Mouse (Mus musculus) hindbrain, embryonic 11.5 days (tissue): ENCODE results near the gene Nol3. TPM values are rescaled to one million over a fixed set of nuclear protein-coding genes. Genes with fewer than 3 reads are reported as not detected.
"Not testable (repeated sequence)": the region's sequence is repeated elsewhere in the genome, so short reads cannot be mapped to it uniquely, and the experiment has no call there.

ENCODE experiments used
- ATAC-seq: fragments of 200-750 bp; cut with Nextera tagmentation; 2 replicates; pipeline ENCODE4 v1.8.0; 2017; ENCODE audit warnings: mild to moderate bottlenecking, moderate TSS enrichment, moderate library complexity; ENCODE audit not compliant: low FRiP score
- DNase-seq: peaks from one replicate; pipeline ENCODE4 v3.0.0-alpha.2; 2015; ENCODE audit warnings: low spot score
- H3K27ac ChIP-seq: fragments of 300-500 bp; sonication (generic); 2 replicates; pipeline ENCODE4 v1.5.1; 2014; ENCODE audit warnings: mild to moderate bottlenecking, low read depth, low read length
- H3K27me3 ChIP-seq: fragments of 300-500 bp; sonication (generic); 2 replicates; pipeline ENCODE4 v1.6.1; 2014; ENCODE audit warnings: mild to moderate bottlenecking, low read length, moderate library complexity, mixed read lengths; ENCODE audit not compliant: control insufficient read depth, insufficient read depth
- H3K36me3 ChIP-seq: fragments of 300-500 bp; sonication (generic); 2 replicates; pipeline ENCODE4 v1.6.1; 2014; ENCODE audit warnings: mild to moderate bottlenecking, low read length, moderate library complexity, mixed read lengths; ENCODE audit not compliant: control insufficient read depth, insufficient read depth
- H3K4me1 ChIP-seq: fragments of 300-500 bp; sonication (generic); replicated peaks from 2 replicates; pipeline ENCODE4 v1.6.1; 2014; ENCODE audit warnings: low read length, mixed read lengths; ENCODE audit not compliant: control insufficient read depth, insufficient read depth
- H3K4me2 ChIP-seq: fragments of 300-500 bp; sonication (generic); replicated peaks from 2 replicates; pipeline ENCODE4 v1.6.1; 2014; ENCODE audit warnings: mild to moderate bottlenecking, low read depth, low read length
- H3K4me3 ChIP-seq: fragments of 300-500 bp; sonication (generic); 2 replicates; pipeline ENCODE4 v1.5.1; 2014; ENCODE audit warnings: low read depth, low read length
- H3K9ac ChIP-seq: fragments of 300-500 bp; sonication (generic); 2 replicates; pipeline ENCODE4 v1.6.1; 2014; ENCODE audit warnings: low read depth, low read length
- H3K9me3 ChIP-seq: fragments of 300-500 bp; sonication (generic); 2 replicates; pipeline ENCODE4 v1.6.1; 2016; ENCODE audit warnings: low read length; ENCODE audit not compliant: control insufficient read depth
- WGBS: fragments of 180-500 bp; shearing (Covaris S2); extraction: QIAGEN DNeasy Blood & Tissue Kit; methylation state at CpG from one replicate; pipeline ENCODE4 v1.1.7; 2014; 5-methylcytosine and 5-hydroxymethylcytosine counted together
- polyA plus RNA-seq: library from polyadenylated mRNA; unstranded; fragments of >200 nt; fragmentation: Nextera tagmentation; extraction: Ambion mirVana; gene quantifications from 2 replicates; pipeline ENCODE4 v1.2.1, GENCODE M21; 2014

Nol3 gene
- polyA plus RNA-seq, 1 experiment from 2014 or later: 2.7 TPM

GRCm38 (mm10) chr8:105290554-105291314 is 14.8 kb downstream of the Nol3 start:
- WGBS: 4% methylated on average over 31 of the region's 31 CpGs
- Histone ChIP-seq H3K4me3 (peak overlapping the region; percentile 51), H3K4me2 (peak overlapping the region; percentile 72), H3K27me3 (peaks cover 11% of the 10 kb centered on the region), H3K9me3 (no peaks in the 10 kb centered on the region), H3K9ac (peak overlapping the region; percentile 23; the same call in 1 of the 2 replicates), H3K36me3 (no peaks in the 10 kb centered on the region), H3K27ac (no peak overlapping the region), H3K4me1 (peaks cover 16% of the 10 kb centered on the region; the same call in 1 of the 2 replicates)
- DNase-seq (peak; percentile 95), ATAC-seq (no peak)

- H3K4me3 ChIP-seq, ATAC-seq, H3K36me3 ChIP-seq, DNase-seq, H3K4me2 ChIP-seq, H3K9ac ChIP-seq, H3K9me3 ChIP-seq, H3K27ac ChIP-seq: not testable (repeated sequence)
- 88% methylated on average over 8 of the region's 8 CpGs for WGBS
- Histone ChIP-seq H3K27me3 (peaks cover 11% of the 10 kb centered on the region), H3K4me1 (peaks cover 16% of the 10 kb centered on the region; the same call in 1 of the 2 replicates)
Measured at GRCm38 (mm10) chr8:105291364-105291763, 15.4 kb downstream of the Nol3 start.

DNA sequence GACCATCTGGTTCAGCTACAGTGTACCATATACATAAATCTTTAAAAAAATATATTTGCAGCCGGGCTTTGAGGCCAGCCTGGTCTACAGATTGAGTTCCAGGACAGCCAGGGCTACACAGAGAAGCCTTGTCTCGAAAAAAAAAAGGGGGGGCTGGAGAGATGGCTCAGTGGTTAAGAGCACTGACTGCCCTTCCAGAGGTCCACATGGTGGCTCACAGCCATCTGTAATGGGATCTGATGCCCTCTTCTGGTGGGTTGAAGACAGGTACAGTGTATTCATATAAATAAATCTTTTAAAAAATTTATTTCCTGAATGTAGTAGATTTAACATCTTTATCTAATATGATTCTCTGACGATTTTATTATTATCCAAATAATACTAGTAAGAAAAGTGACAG is 15.9 kb downstream of the Nol3 start:
- Histone ChIP-seq H3K4me1 (peaks cover 16% of the 10 kb centered on the region; the same call in 1 of the 2 replicates), H3K27me3 (peaks cover 11% of the 10 kb centered on the region)
- DNase-seq, H3K9ac ChIP-seq, ATAC-seq, H3K9me3 ChIP-seq, H3K27ac ChIP-seq, H3K4me3 ChIP-seq, H3K36me3 ChIP-seq, H3K4me2 ChIP-seq: not testable (repeated sequence)
- 74% methylated on average over 3 of the region's 3 CpGs for WGBS

- WGBS: 91% methylated on average over 7 of the region's 7 CpGs
- ATAC-seq (no peak), DNase-seq (no peak)
- Histone ChIP-seq H3K27ac (no peak overlapping the region), H3K9ac (no peak overlapping the region), H3K4me3 (no peak overlapping the region), H3K9me3 (no peaks in the 10 kb centered on the region), H3K4me2 (no peak overlapping the region), H3K4me1 (peaks cover 16% of the 10 kb centered on the region; the same call in 1 of the 2 replicates), H3K27me3 (peaks cover 11% of the 10 kb centered on the region), H3K36me3 (no peaks in the 10 kb centered on the region)
Measured at GRCm38 (mm10) chr8:105292471-105292870, 16.5 kb downstream of the Nol3 start.

DNA sequence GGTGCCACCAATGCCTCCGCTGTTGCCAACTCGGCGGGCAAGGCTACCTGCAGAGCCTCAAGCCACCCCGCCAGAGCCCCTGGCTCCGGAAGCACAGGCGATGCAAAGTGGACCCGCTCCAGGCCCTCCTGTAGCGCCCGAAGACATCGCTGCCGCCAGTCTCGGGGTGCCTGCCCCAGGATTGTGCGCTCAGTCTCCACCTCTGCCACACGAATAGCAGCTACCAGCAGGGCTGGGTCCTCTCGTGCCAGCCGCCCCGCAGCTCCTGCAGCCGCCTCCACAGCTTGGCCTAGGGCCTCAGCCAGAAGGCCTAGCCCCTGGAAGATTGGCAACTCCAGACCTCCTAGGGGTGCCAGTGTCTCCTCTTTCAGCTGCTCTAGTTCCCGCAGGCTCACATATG is 17.5 kb downstream of the Nol3 start:
- WGBS: 72% methylated on average over 19 of the region's 19 CpGs
- no peaks in the 10 kb centered on the region for H3K9me3 ChIP-seq
- DNase-seq (no peak), ATAC-seq (no peak)
- no peak overlapping the region for H3K4me2 ChIP-seq
- peaks cover 11% of the 10 kb centered on the region for H3K27me3 ChIP-seq
- no peak overlapping the region for H3K4me3 ChIP-seq
- H3K27ac ChIP-seq: no peak overlapping the region
- no peaks in the 10 kb centered on the region for H3K36me3 ChIP-seq
- H3K9ac ChIP-seq: no peak overlapping the region
- H3K4me1 ChIP-seq: peaks cover 14% of the 10 kb centered on the region; the same call in 1 of the 2 replicates

DNA sequence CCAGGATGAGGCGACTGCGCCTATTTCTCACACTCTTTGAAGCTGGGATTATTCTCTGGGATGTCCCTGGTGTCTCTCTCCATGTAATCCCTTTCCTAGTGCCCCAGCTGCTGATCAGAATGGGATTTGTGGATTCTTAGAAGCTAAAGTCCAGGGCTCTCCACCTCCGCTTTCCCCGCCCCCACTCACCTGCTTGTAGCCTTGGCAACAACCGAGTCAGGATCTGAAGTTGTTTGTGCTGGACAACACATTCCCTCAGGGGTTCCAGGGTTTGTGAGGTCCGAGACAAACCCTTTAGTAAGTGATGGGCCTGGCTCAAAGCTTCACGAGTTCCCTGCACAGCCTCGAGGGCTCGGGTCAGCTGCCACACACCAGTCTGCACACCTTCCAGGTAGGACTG is 18.8 kb downstream of the Nol3 start:
- Histone ChIP-seq H3K27me3 (peaks cover 11% of the 10 kb centered on the region), H3K27ac (no peak overlapping the region), H3K9me3 (no peaks in the 10 kb centered on the region), H3K36me3 (peaks cover 2% of the 10 kb centered on the region; the same call in 1 of the 2 replicates), H3K4me3 (no peak overlapping the region), H3K4me1 (peaks cover 13% of the 10 kb centered on the region; the same call in 1 of the 2 replicates), H3K4me2 (no peak overlapping the region), H3K9ac (no peak overlapping the region)
- ATAC-seq (no peak), DNase-seq (no peak)
- WGBS: 71% methylated on average over 9 of the region's 9 CpGs

GRCm38 (mm10) chr8:105295256-105295655 is 19.3 kb downstream of the Nol3 start:
- Histone ChIP-seq H3K4me1 (peaks cover 10% of the 10 kb centered on the region; the same call in 1 of the 2 replicates), H3K4me2 (no peak overlapping the region), H3K9me3 (no peaks in the 10 kb centered on the region), H3K27ac (no peak overlapping the region), H3K4me3 (no peak overlapping the region), H3K27me3 (peaks cover 6% of the 10 kb centered on the region), H3K9ac (no peak overlapping the region), H3K36me3 (peaks cover 3% of the 10 kb centered on the region; the same call in 1 of the 2 replicates)
- DNase-seq: no peak
- 68% methylated on average over 11 of the region's 11 CpGs for WGBS
- no peak for ATAC-seq

- Histone ChIP-seq H3K36me3 (peaks cover 3% of the 10 kb centered on the region), H3K27ac (no peak within 1 kb of the TSS), H3K27me3 (no peaks in the 10 kb centered on the region), H3K4me3 (peak within 1 kb of the TSS; percentile 98), H3K9me3 (no peaks in the 10 kb centered on the region), H3K4me2 (peak within 1 kb of the TSS; percentile 74), H3K4me1 (peaks cover 6% of the 10 kb centered on the region; the same call in 1 of the 2 replicates), H3K9ac (peak within 1 kb of the TSS; percentile 59)
- ATAC-seq (no peak), DNase-seq (no peak)
- WGBS: 63% methylated on average over 11 of the region's 11 CpGs
Measured at GRCm38 (mm10) chr8:105295895-105296573, 20.1 kb downstream of the Nol3 start, which contains the start of gene Exoc3l. Exoc3l (minus strand) TSS chr8:105296101.
